21 mouse cellular contexts compared by ENCODE assay signal in genomic region chr1:36598411-36598810, GRCm38 (mm10). TPM values are rescaled to one million over a fixed set of nuclear protein-coding genes. Genes with fewer than 3 reads are reported as not detected.
"Had no signal": no experiment of that assay in that cellular context is flagged by ENCODE, and none has a peak within 500 bp of the region (broad histone marks: within the 10 kb centered on the region; RNA-seq: fewer than 3 reads in every experiment).

No protein-coding gene starts in this region.

- H3K4me3 ChIP-seq: neural tube, embryonic 13.5 days; neural tube, embryonic 15.5 days; stomach, embryonic 15.5 days had no signal

- H3K27me3 ChIP-seq: neural tube, embryonic 13.5 days; neural tube, embryonic 15.5 days; stomach, embryonic 15.5 days had no signal

- H3K9ac ChIP-seq: neural tube, embryonic 13.5 days; neural tube, embryonic 15.5 days; stomach, embryonic 15.5 days had no signal

- H3K4me2 ChIP-seq: neural tube, embryonic 13.5 days; neural tube, embryonic 15.5 days; stomach, embryonic 15.5 days had no signal

- DNase-seq: retina, postnatal 1 day; right cerebral cortex, adult 18-20 months; right cerebral cortex, postnatal 14 days; right cerebral cortex, postnatal 25 days; right cerebral cortex, postnatal 4 days; spleen, adult 18-20 months; thymus, adult 18-20 months; thymus, adult 2 months; thymus, postnatal 14 days; thymus, postnatal 25 days; thymus, postnatal 36 days; thymus, postnatal 4 days had no signal

- H3K9me3 ChIP-seq: neural tube, embryonic 13.5 days; neural tube, embryonic 15.5 days; stomach, embryonic 15.5 days had no signal

- H3K36me3 ChIP-seq: neural tube, embryonic 13.5 days; neural tube, embryonic 15.5 days; stomach, embryonic 15.5 days had no signal

- H3K27ac ChIP-seq: neural tube, embryonic 13.5 days; neural tube, embryonic 15.5 days; stomach, embryonic 15.5 days; stomach, postnatal 0 days had no signal

RNA-seq across cellular contexts. Expression of gene Sema4c, which starts 40.3 kb away (rescaled TPM):
- total RNA-seq: neutrophil, adult 5-6 weeks had no signal

RNA-seq across cellular contexts. Expression of gene Gm42417, which starts 59.2 kb away (rescaled TPM):
- total RNA-seq: neutrophil, adult 5-6 weeks had no signal
- polyA plus RNA-seq: small intestine, adult 2 months; spleen, adult 2 months; stomach, embryonic 14.5 days; stomach, embryonic 15.5 days; stomach, embryonic 16.5 days; thymus, adult 2 months had no signal
